Mouse (Mus musculus) gastrocnemius, postnatal 36 days (tissue): Measurements from ENCODE around the gene Hsd17b13. TPM values are rescaled to one million over a fixed set of nuclear protein-coding genes. Genes with fewer than 3 reads are reported as not detected.
"Not testable (repeated sequence)": the region's sequence is repeated elsewhere in the genome, so short reads cannot be mapped to it uniquely, and the experiment has no call there.

Experiments used
- DNase-seq, 2 experiments: peaks; one replicate each; pipeline ENCODE4 v3.0.0; 2022
- intact Hi-C: fragments of 180-260 bp; cut with DNase I; formaldehyde crosslinking; loops from one replicate; pipeline ENCODE4 v1.15.1; 2025
- total RNA-seq, 2 experiments: library from RNA; stranded (reverse); gene quantifications; 2 replicates each; pipeline ENCODE4 v1.2.3; 2021

Gene Hsd17b13
- total RNA-seq, 2 experiments from 2014 or later = not detected

GRCm38 (mm10) chr5:103993601-103994000 is 16.4 kb upstream of the Hsd17b13 start:
- no peak for DNase-seq
- intact Hi-C loops = no loop called here

DNA sequence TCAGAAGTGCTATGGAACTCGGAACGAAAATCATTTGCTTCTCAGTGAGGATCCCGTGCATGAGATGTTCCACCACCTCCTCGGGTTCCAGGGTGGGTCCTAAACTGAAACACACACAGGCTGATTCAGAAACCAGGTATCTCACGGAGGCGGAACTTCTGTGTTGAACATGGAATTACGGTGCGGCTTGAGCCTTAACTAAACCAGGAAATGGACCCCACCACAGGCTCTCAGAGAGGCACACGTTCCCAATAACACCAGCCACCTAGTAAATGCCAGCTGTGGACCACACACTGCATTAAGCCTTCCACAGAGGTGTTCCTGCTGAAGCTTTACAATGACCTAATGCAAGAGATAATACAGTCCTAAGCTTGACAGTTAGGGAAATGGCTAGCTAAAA is 15.6 kb upstream of the Hsd17b13 start:
- intact Hi-C loops = no loop called here

GRCm38 (mm10) chr5:103980705-103981560 is 3.7 kb upstream of the Hsd17b13 start:
- intact Hi-C loops = no loop called here
- no peak for DNase-seq

More for the DNA sequence above, 15.6 kb upstream of the Hsd17b13 start:
- no peak for DNase-seq

DNA sequence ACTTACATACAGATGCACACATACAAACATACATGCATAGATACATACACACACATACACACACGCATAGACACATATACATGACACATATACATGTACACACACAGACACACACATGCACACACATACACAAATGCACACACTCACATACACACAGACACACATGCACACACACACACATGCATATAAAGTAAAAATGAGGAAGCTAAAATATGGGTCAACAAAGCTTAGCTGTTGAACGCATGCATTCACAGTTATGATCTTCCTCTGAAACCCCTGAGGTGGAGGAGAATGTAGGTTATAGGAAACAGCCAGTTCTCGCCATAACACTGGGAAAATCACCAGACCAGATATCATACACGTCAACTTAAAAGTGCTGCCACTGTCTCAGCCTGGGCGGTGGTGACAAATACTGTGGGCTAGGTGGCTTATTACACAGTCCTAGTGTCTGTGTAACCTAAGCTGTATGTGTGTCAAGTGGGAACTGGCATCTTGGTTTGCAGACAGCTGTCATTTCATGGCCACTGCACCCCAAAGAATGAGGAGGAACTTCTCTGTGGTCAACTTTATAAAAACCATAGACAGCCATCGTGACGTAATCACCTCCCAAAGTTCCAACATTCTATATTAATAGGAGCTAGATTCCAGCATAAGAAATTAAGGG is 829 bp upstream of the Hsd17b13 start:
- no peak for DNase-seq

DNA sequence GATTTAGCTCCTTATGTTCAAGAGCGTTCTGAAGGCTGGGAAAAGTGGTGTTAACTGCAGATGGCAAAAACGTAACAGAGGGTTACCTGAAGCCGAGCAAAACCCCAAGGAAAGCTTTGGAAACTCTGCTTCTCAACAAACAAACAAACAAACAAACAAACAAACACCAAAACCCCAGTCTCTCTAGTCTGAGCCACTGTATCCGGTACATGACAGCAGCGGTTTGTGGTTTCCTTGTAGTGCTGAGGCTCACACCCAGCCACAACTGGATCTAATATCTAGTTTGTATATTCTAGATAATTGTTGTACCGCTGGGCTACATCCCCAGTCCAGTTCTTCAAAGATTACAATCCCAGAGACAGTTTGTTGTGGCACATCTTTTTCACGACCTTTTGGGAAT is 1.5 kb downstream of the Hsd17b13 start:
- intact Hi-C loops = no loop called here
- DNase-seq = no peak

More for the DNA sequence above, 829 bp upstream of the Hsd17b13 start:
- intact Hi-C loops = no loop called here

- intact Hi-C loops = no loop called here
- DNase-seq = no peak
Measured at GRCm38 (mm10) chr5:103972801-103973200, 4.4 kb downstream of the Hsd17b13 start.

GRCm38 (mm10) chr5:103972379-103972778 is 4.8 kb downstream of the Hsd17b13 start:
- intact Hi-C loops = no loop called here

DNA sequence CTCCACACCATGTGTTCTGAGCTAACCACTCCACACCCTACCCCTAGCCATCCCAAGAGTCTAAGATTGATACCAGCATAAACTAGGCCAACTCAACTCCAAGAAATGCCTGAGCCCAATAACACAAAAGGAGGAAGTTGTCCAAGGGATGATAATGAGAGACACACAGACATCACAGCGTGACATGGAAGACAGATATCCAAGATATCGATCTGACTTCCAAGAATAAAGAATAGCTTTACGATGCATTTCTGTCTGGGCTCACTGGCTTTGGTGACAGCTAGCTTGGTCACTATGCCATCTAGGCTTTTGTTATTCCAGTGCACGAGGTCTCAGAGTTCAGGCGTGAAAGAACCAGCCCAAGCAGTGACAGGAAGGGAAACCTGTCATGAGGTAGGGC is 6.2 kb downstream of the Hsd17b13 start:
- no peak for DNase-seq
- intact Hi-C loops = no loop called here

More at GRCm38 (mm10) chr5:103972379-103972778, 4.8 kb downstream of the Hsd17b13 start:
- no peak for DNase-seq

DNA sequence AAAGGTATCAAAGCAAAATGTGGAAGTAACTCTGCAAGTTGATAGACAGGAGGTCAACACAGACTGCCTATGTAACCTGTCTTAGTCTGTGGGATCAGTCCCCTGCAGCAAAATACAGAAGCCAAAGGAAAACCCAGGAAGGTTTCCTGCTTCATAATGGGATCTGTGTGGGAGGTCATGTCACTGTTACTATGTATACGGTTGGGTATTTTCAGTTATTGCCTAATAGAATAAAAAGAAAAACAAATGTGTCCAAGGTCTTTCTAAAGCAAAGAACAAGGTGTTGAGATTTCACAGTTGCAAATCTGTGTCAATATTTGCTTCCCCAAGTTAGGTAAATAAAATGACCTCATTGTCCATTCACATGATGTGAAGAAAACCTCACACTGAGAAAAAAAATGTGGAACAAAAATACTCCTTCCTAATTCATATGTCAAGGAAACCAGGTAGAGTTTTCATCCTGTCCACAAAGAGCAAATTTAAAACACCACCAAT is 14.2 kb downstream of the Hsd17b13 start:
- no peak for DNase-seq
- intact Hi-C loops = no loop called here

DNA sequence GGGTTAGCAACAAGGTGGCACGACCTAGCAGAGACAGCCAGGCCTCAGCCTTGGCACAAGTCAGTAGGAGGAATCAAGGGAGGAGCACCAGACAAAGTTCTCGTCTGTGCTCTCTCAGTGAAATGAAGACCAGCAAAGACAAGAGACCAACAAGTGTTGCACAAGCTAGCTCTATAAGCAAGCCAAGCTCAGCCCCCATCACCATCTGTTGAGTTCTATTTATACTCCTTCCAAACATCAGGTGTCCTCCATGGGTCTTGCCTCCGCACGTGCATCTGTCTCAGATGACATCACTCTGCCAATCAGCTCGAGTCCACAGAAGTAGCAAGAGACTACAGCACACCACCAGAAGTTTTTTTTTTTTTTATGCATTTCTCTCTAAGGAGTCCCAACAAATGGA is 22.6 kb downstream of the Hsd17b13 start:
- intact Hi-C loops = no loop called here
- no peak for DNase-seq

GRCm38 (mm10) chr5:103953135-103954083 is 23.8 kb downstream of the Hsd17b13 start:
- DNase-seq = no peak
- intact Hi-C loops = no loop called here

DNA sequence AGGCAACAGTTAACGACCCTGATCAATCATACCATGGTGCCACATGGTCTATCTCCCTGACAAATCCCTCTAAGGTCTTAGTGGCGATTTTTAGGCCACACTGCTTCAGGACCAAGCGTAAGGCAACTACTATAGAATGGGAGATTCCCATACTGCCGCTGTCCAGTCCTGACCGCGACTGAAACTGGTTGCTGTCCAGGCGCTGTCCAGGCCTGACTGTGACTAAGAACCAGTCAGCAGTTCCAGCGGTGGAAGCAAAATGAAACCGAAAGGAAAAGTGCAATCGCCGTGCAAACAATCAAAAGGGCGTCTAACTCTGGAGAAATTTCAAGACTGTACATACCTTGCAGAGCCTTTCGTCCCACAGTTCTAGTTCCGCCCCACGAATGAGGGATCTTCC is 27.1 kb downstream of the Hsd17b13 start:
- DNase-seq, intact Hi-C loops: not testable (repeated sequence)

- no peak for DNase-seq
- intact Hi-C loops = no loop called here
Measured at GRCm38 (mm10) chr5:103943183-103943582, 34.0 kb downstream of the Hsd17b13 start.

- DNase-seq = no peak
- intact Hi-C loops = no loop called here
Measured at GRCm38 (mm10) chr5:103939856-103940255, 37.4 kb downstream of the Hsd17b13 start.

GRCm38 (mm10) chr5:103939350-103939652 is 37.9 kb downstream of the Hsd17b13 start:
- DNase-seq = no peak
- intact Hi-C loops = no loop called here

GRCm38 (mm10) chr5:103938547-103939349 is 38.5 kb downstream of the Hsd17b13 start:
- intact Hi-C loops = no loop called here
- no peak for DNase-seq

DNA sequence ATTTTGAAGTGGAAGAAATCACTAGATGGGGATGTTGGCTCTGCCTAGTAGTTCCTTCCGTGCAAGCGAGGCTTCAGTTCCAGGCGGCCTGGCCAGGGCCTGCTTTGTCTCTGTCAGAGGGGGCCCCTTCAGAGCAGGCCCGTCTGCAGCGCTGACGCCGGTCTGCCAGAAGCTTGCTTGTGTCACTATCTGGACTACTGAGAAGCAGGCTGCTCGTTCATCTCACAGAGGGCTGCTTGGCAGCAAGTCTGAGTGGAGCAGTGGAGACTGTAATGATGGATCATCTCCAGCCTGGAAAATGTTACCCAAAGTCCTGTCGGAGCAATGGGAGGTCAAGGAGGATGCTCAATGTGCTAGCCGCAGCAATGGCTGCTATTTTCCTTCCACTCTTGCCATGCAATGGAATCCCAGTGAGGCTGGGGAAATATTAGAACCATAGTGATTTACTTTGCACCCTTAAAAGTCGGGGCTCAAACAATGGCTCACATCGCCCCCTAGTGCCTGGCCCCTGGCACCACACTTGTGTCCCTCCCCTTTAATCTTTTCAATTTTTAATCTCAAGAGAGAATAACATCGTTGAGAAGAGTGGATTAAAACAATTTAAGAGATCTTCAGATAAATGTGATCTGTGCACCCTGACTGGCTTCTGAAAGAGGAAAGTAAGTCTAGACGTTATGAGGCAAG is 40.2 kb downstream of the Hsd17b13 start:
- no peak for DNase-seq
- intact Hi-C loops = no loop called here

GRCm38 (mm10) chr5:103931924-103932323 is 45.3 kb downstream of the Hsd17b13 start:
- intact Hi-C loops = loop anchor here (5.0 kb wide), 1 partner anchor 255 kb away; no protein-coding TSS in a partner anchor
- not testable (repeated sequence) for DNase-seq

DNA sequence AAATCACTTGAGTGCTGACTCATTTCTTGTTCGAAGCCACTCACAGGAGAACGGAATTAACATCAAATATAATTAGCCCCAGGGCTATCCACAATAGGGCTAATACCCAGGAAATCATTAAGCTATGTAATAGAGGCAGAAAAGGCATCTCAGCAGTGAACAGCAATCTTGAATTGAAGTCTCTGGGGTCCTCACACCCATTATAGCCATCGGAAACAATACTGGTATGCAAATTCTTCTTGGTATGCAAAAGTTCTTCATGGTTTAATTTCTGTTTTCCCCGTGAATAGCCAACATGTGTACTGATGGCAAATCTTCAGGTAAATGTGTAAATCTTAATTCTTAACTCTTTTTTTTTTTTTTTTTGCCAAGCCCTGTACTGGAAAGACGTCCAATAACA is 46.7 kb downstream of the Hsd17b13 start:
- intact Hi-C loops = loop anchor here (5.0 kb wide), 1 partner anchor 253 kb away; no protein-coding TSS in a partner anchor
- DNase-seq = no peak
